Mouse (Mus musculus): ENCODE results near the gene Efna2. TPM values are rescaled to one million over a fixed set of nuclear protein-coding genes. Genes with fewer than 3 reads are reported as not detected.

Gene Efna2
- 0.47 and 0.53 TPM in 2 replicates for polyA plus RNA-seq (2015; fragmentation: Nextera tagmentation; extraction: Ambion mirVana)

DNA sequence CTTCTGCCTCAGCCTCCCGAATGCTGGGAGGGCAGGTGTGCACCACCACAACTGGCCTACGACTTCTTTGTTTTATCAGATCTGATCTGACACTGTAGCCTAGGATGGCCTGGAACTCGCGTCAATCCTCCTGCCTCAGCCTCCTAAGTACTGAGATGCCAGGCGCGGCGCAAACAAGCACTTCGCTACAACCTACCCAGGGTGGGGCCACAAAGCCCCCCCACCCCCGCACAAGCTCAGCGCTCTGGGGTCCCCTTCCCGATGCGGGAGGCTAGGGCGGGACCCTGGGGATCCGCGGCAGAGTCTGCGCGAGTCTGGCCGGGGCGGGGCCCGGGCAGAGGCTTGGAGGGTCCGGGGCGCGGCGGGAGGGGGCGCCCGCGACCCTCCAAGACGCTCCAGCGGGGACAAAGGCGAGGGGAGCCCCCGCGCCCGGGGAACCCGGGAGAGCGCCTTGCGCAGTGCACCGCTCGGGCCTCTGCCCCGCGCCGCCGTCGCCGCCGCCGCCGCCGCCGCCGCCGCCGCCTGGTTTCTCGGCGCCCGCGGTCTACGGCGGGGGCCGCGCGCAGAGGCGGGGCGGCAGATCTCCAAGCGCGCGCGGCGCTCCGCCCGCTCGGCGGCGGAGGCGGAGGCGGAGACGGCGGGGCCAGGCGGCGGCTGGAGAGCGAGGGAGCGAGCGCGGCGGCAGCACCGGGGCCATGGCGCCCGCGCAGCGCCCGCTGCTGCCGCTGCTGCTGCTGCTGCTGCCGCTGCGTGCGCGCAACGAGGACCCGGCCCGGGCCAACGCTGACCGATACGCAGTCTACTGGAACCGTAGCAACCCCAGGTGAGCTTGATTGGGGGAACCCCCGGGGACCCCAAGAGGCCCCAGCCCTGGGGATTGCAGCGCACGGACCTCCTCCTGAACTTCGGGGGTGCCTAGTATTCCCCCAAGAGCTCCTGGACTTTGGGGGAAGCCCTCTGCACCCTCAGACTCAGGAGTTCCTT is at the start of gene Efna2:
Efna2 (plus strand) TSS at position 415 of the 984 bp plus-strand sequence.
- Histone ChIP-seq H3K9me3 (replicated peaks; ENCODE audit: control insufficient read depth, low read length) (no peaks in the 10 kb centered on the region), H3K4me1 (ENCODE audit: control insufficient read depth, low read depth, low read length) (peaks cover 13% of the 10 kb centered on the region), H3K4me3 (ENCODE audit: low read depth, low read length) (peak within 1 kb of the TSS; percentile 54), H3K27me3 (ENCODE audit: control insufficient read depth, insufficient read depth, low read depth, low read length) (peaks cover 36% of the 10 kb centered on the region), H3K9ac (ENCODE audit: low read depth, low read length) (peak within 1 kb of the TSS; percentile 38; the same call in 1 of the 2 replicates), H3K4me2 (ENCODE audit: low read depth, low read length) (peak within 1 kb of the TSS; percentile 66), H3K36me3 (ENCODE audit: control insufficient read depth, insufficient read depth) (no peaks in the 10 kb centered on the region), H3K27ac (ENCODE audit: low read length) (no peak within 1 kb of the TSS)
- 2% methylated on average over 75 of the region's 106 CpGs for WGBS (ENCODE audit: insufficient replicate concordance)
- ATAC-seq (ENCODE audit: low read depth) = 0 out of 2 replicates have a peak, but pooled peaks have one; percentile 7

DNA sequence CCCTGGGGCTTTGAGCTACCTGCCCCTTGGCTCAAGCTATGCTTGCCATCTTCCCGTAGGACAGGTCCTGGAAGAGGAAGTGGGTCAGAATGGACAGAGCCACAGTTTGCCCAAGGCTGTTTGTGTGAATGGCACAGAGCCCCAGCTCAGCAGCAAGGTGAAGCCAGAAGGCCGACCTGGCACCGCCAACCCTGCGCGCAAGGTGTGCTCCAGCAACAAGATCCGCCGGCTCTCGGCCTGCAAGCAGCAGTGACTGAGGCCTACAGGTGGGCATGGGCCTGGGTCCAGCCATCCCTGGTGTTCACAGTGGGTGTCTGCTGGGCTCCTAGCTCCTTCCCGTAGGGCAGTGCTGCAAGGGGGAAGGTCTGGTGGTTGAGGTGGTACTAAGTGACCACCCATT is 49.4 kb upstream of the Efna2 start:
- Histone ChIP-seq H3K36me3 (ENCODE audit: control insufficient read depth, insufficient read depth) (peaks cover 62% of the 10 kb centered on the region), H3K9ac (ENCODE audit: low read depth, low read length) (no peak overlapping the region), H3K9me3 (replicated peaks; ENCODE audit: control insufficient read depth, low read length) (no peaks in the 10 kb centered on the region), H3K4me3 (ENCODE audit: low read depth, low read length) (no peak overlapping the region), H3K4me2 (ENCODE audit: low read depth, low read length) (no peak overlapping the region), H3K27me3 (ENCODE audit: control insufficient read depth, insufficient read depth, low read depth, low read length) (peaks cover under 1% of the 10 kb centered on the region), H3K4me1 (ENCODE audit: control insufficient read depth, low read depth, low read length) (peaks cover 35% of the 10 kb centered on the region), H3K27ac (ENCODE audit: low read length) (no peak overlapping the region)
- ATAC-seq (ENCODE audit: low read depth) = no peak
- 89% methylated on average over 9 of the region's 9 CpGs for WGBS (ENCODE audit: insufficient replicate concordance)

DNA sequence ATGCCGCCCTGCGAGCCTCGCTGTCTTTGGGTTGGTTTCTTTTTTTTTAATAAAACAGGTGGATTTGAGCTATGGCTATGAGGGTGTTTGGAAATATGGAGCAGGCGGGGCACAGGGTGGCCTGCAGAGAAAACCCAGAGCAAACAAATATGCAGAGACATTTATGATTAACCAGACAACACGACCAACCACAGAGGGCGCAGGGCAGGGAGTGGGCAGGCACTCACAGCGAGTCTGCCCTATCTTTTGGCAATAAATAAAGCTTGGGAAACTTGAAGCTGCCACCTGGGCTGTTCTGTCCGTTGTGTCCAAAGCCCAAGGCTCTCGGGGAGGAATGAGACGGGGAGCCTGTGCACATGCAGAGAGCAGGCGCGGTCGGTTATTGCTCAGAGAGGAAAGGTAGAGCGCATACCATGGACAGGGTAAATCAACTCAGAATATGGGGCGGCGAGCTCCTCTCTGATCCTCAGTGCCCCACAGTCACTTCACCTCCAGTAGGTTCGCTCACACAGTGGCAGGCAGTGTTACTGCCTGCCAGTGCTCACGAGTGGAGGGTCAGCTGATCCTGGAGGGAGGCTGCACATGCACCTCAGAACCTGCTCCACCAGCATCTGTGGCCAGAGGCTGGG is 48.8 kb upstream of the Efna2 start:
- H3K27me3 ChIP-seq (ENCODE audit: control insufficient read depth, insufficient read depth, low read depth, low read length) = peaks cover 5% of the 10 kb centered on the region
- peaks cover 55% of the 10 kb centered on the region for H3K36me3 ChIP-seq (ENCODE audit: control insufficient read depth, insufficient read depth)
- peak overlapping the region; percentile 50; the same call in 1 of the 2 replicates for H3K27ac ChIP-seq (ENCODE audit: low read length)
- H3K9ac ChIP-seq (ENCODE audit: low read depth, low read length) = no peak overlapping the region
- peaks cover 28% of the 10 kb centered on the region for H3K4me1 ChIP-seq (ENCODE audit: control insufficient read depth, low read depth, low read length)
- WGBS (ENCODE audit: insufficient replicate concordance) = 78% methylated on average over 18 of the region's 18 CpGs
- no peaks in the 10 kb centered on the region for H3K9me3 ChIP-seq (replicated peaks; ENCODE audit: control insufficient read depth, low read length)
- no peak overlapping the region for H3K4me2 ChIP-seq (ENCODE audit: low read depth, low read length)
- H3K4me3 ChIP-seq (ENCODE audit: low read depth, low read length) = no peak overlapping the region
- peak; percentile 38 for ATAC-seq (ENCODE audit: low read depth)

DNA sequence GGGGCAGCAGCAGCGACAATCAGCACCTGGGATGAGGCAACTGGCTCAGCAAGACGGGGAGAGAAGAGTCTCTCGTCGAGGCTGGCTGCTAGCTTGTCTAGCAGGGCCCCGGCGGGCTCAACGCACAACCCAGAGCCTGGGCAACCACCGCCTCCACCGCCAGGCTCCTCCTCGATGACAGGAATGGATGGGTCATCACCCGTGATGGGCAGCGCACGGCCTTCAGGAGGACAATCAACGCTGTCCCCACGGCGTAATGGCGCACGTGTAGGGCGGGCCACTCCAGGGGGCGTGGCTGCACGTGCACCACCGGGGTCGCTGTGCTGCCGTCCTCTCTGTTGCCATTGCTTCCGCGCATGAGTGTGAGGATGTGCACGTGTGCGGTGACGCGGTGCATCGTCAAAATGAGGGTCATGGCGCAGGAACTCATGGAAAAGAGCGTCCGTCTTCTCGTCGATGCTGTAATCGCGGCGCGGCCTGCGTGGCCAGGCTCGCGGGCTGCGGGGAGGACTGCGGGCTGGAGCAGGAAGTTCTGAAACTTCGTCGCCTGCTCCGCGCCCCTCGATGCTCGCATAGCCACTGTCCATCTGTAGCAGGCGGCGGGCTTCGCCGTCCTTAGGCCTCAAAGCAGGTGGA is 47.8 kb upstream of the Efna2 start:
- Histone ChIP-seq H3K4me2 (ENCODE audit: low read depth, low read length) (0 out of 2 replicates have a peak overlapping the region, but pooled peaks have one; percentile 13), H3K27ac (ENCODE audit: low read length) (no peak overlapping the region), H3K27me3 (ENCODE audit: control insufficient read depth, insufficient read depth, low read depth, low read length) (peaks cover 15% of the 10 kb centered on the region), H3K36me3 (ENCODE audit: control insufficient read depth, insufficient read depth) (peaks cover 46% of the 10 kb centered on the region), H3K9me3 (replicated peaks; ENCODE audit: control insufficient read depth, low read length) (no peaks in the 10 kb centered on the region), H3K9ac (ENCODE audit: low read depth, low read length) (no peak overlapping the region), H3K4me1 (ENCODE audit: control insufficient read depth, low read depth, low read length) (peaks cover 19% of the 10 kb centered on the region), H3K4me3 (ENCODE audit: low read depth, low read length) (no peak overlapping the region)
- no peak for ATAC-seq (ENCODE audit: low read depth)
- 33% methylated on average over 55 of the region's 55 CpGs for WGBS (ENCODE audit: insufficient replicate concordance)

DNA sequence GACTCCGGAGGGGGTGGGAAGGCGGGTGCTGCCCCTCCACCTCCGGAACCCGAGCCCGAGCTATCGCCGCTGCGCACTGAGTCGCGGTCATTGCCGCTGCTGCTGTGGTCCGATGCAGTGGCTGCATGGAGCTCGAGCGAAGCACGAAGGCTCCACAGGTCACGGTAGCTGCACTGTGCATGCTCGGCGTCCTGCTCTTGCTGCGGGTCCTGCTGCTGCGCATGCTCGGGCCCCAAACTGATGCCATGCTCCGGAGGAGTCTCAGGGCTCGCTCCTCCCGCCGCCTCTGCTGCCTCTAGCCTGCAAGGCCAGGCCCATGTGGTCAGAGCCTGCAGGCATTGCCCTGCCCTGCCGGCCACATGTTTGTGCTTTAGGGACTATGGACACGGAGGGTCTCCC is 47.3 kb upstream of the Efna2 start:
- Histone ChIP-seq H3K36me3 (ENCODE audit: control insufficient read depth, insufficient read depth) (peaks cover 41% of the 10 kb centered on the region), H3K27ac (ENCODE audit: low read length) (no peak overlapping the region), H3K4me3 (ENCODE audit: low read depth, low read length) (no peak overlapping the region), H3K27me3 (ENCODE audit: control insufficient read depth, insufficient read depth, low read depth, low read length) (peaks cover 20% of the 10 kb centered on the region), H3K9ac (ENCODE audit: low read depth, low read length) (no peak overlapping the region), H3K4me2 (ENCODE audit: low read depth, low read length) (no peak overlapping the region), H3K4me1 (ENCODE audit: control insufficient read depth, low read depth, low read length) (peaks cover 18% of the 10 kb centered on the region), H3K9me3 (replicated peaks; ENCODE audit: control insufficient read depth, low read length) (no peaks in the 10 kb centered on the region)
- no peak for ATAC-seq (ENCODE audit: low read depth)
- WGBS (ENCODE audit: insufficient replicate concordance) = 59% methylated on average over 27 of the region's 27 CpGs

DNA sequence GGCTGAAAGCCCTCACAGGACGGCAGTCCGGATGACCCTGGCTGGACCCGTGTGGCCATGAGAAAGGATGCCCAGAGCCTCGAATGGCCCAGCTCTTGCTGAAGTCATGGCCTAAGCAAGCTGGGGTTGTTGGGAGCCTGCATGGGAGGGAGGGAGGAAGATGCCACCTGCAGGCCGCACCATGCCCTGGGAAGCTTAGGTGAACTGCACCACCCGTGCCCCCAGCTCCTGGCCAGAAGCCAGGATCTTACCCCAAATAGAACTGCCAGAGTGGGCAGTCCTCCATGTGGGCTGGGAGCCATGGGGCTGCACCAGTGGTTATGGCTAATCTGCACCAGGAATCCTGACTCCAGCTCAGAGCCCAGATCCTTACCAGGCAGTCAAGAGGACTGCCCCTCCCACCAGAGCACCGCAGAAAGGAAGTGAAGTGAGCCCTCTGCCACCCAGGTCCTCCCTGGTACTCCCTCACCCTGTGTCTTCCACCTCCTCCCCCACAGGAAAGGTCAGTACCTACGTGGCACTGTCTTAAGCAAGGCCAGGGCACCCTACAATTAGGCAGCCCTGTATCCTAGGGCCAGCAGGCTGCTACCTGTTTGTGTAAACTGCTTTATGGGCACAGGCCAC is 45.9 kb upstream of the Efna2 start:
- H3K4me2 ChIP-seq (ENCODE audit: low read depth, low read length) = no peak overlapping the region
- H3K4me1 ChIP-seq (ENCODE audit: control insufficient read depth, low read depth, low read length) = peaks cover 28% of the 10 kb centered on the region
- WGBS (ENCODE audit: insufficient replicate concordance) = 59% methylated on average over 8 of the region's 8 CpGs
- no peak overlapping the region for H3K9ac ChIP-seq (ENCODE audit: low read depth, low read length)
- H3K4me3 ChIP-seq (ENCODE audit: low read depth, low read length) = no peak overlapping the region
- H3K27me3 ChIP-seq (ENCODE audit: control insufficient read depth, insufficient read depth, low read depth, low read length) = peaks cover 34% of the 10 kb centered on the region
- no peak for ATAC-seq (ENCODE audit: low read depth)
- H3K27ac ChIP-seq (ENCODE audit: low read length) = no peak overlapping the region
- H3K9me3 ChIP-seq (replicated peaks; ENCODE audit: control insufficient read depth, low read length) = no peaks in the 10 kb centered on the region
- H3K36me3 ChIP-seq (ENCODE audit: control insufficient read depth, insufficient read depth) = peaks cover 27% of the 10 kb centered on the region

DNA sequence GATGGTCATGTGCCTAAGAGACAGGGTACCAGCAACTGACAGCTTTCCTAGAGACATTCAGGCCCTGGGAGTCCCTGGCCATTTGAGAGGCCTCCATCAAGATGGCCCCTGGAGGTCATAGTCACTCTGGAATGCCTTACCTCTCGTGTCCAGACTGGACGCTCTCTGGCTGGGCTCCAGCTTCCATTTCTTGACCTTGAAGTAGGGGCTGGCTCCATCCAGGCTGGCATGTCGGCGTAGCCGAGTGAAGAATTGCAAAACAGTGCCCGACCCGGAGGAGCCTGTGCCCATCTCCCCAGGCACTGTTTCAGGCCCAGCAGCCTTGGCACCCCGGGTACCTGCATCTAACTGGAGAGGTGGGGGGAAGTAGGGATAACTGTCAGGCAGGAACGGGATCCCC is 44.9 kb upstream of the Efna2 start:
- H3K4me3 ChIP-seq (ENCODE audit: low read depth, low read length) = no peak overlapping the region
- H3K9me3 ChIP-seq (replicated peaks; ENCODE audit: control insufficient read depth, low read length) = no peaks in the 10 kb centered on the region
- WGBS (ENCODE audit: insufficient replicate concordance) = 83% methylated on average over 9 of the region's 9 CpGs
- H3K4me2 ChIP-seq (ENCODE audit: low read depth, low read length) = no peak overlapping the region
- peaks cover 44% of the 10 kb centered on the region for H3K27me3 ChIP-seq (ENCODE audit: control insufficient read depth, insufficient read depth, low read depth, low read length)
- H3K4me1 ChIP-seq (ENCODE audit: control insufficient read depth, low read depth, low read length) = peaks cover 39% of the 10 kb centered on the region
- no peak overlapping the region for H3K9ac ChIP-seq (ENCODE audit: low read depth, low read length)
- no peak overlapping the region for H3K27ac ChIP-seq (ENCODE audit: low read length)
- ATAC-seq (ENCODE audit: low read depth) = no peak
- peaks cover 17% of the 10 kb centered on the region for H3K36me3 ChIP-seq (ENCODE audit: control insufficient read depth, insufficient read depth)

DNA sequence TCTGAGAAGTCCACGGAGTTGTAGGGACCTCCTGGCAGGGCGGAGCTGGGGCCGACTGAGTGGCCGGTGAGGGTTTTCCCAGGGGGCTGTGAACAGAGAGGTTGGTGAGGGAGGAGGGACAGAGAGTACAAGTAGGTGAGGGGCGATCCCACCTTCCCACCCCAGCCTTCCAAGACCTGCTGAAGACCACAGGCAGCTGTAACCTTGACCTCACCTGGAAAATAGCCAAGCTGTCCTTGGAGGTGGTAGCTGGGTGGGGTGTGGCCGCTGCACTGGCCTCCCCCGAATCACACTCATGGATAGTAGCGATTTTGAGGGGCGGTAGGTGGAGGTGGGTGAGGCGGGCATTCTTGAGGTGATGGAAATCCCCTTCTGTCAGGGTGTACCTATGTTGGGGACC is 44.1 kb upstream of the Efna2 start:
- peaks cover 43% of the 10 kb centered on the region for H3K4me1 ChIP-seq (ENCODE audit: control insufficient read depth, low read depth, low read length)
- H3K27me3 ChIP-seq (ENCODE audit: control insufficient read depth, insufficient read depth, low read depth, low read length) = peaks cover 51% of the 10 kb centered on the region
- H3K4me2 ChIP-seq (ENCODE audit: low read depth, low read length) = no peak overlapping the region
- no peak for ATAC-seq (ENCODE audit: low read depth)
- no peak overlapping the region for H3K9ac ChIP-seq (ENCODE audit: low read depth, low read length)
- H3K27ac ChIP-seq (ENCODE audit: low read length) = no peak overlapping the region
- peaks cover 10% of the 10 kb centered on the region for H3K36me3 ChIP-seq (ENCODE audit: control insufficient read depth, insufficient read depth)
- 82% methylated on average over 10 of the region's 10 CpGs for WGBS (ENCODE audit: insufficient replicate concordance)
- no peaks in the 10 kb centered on the region for H3K9me3 ChIP-seq (replicated peaks; ENCODE audit: control insufficient read depth, low read length)
- H3K4me3 ChIP-seq (ENCODE audit: low read depth, low read length) = no peak overlapping the region

Data from liver, embryonic 16.5 days (tissue).